Mouse (Mus musculus) neural tube, embryonic 15.5 days (tissue): Measurements from ENCODE around the gene Borcs5. TPM values are rescaled to one million over a fixed set of nuclear protein-coding genes. Genes with fewer than 3 reads are reported as not detected.
"Not testable (repeated sequence)": the region's sequence is repeated elsewhere in the genome, so short reads cannot be mapped to it uniquely, and the experiment has no call there.

ENCODE experiments used
- ATAC-seq: fragments of 200-750 bp; cut with Nextera tagmentation; 2 replicates; pipeline ENCODE4 v1.8.0; 2017; ENCODE audit warnings: mild to moderate bottlenecking, moderate TSS enrichment, moderate library complexity; ENCODE audit not compliant: low FRiP score
- H3K27ac ChIP-seq: fragments of 300-500 bp; sonication (generic); replicated peaks from 2 replicates; pipeline ENCODE4 v1.5.1; 2015; ENCODE audit warnings: mild to moderate bottlenecking, inconsistent platforms
- H3K27me3 ChIP-seq: fragments of 300-500 bp; sonication (generic); replicated peaks from 2 replicates; pipeline ENCODE4 v1.6.1; 2015; ENCODE audit warnings: inconsistent platforms
- H3K36me3 ChIP-seq: fragments of 300-500 bp; sonication (generic); 2 replicates; pipeline ENCODE4 v1.6.1; 2015; ENCODE audit warnings: inconsistent platforms
- H3K4me1 ChIP-seq: fragments of 300-500 bp; sonication (generic); 2 replicates; pipeline ENCODE4 v1.6.1; 2015; ENCODE audit warnings: inconsistent platforms
- H3K4me2 ChIP-seq: fragments of 300-500 bp; sonication (generic); 2 replicates; pipeline ENCODE4 v1.6.1; 2015; ENCODE audit warnings: inconsistent platforms, mild to moderate bottlenecking, moderate library complexity
- H3K4me3 ChIP-seq: fragments of 300-500 bp; sonication (generic); replicated peaks from 2 replicates; pipeline ENCODE4 v1.5.1; 2015; ENCODE audit warnings: mild to moderate bottlenecking, inconsistent platforms
- H3K9ac ChIP-seq: fragments of 300-500 bp; sonication (generic); replicated peaks from 2 replicates; pipeline ENCODE4 v1.6.1; 2015; ENCODE audit warnings: mild to moderate bottlenecking, inconsistent platforms
- H3K9me3 ChIP-seq: fragments of 300-500 bp; sonication (generic); replicated peaks from 2 replicates; pipeline ENCODE4 v1.6.1; 2016; ENCODE audit warnings: inconsistent platforms
- WGBS: fragments of 180-500 bp; shearing (Covaris S2); methylation state at CpG from one replicate; pipeline ENCODE4 v1.1.7; 2015; ENCODE audit warnings: mixed read lengths; 5-methylcytosine and 5-hydroxymethylcytosine counted together
- polyA plus RNA-seq: library from polyadenylated mRNA; unstranded; fragments of >200 nt; fragmentation: Nextera tagmentation; extraction: Ambion mirVana; gene quantifications from 2 replicates; pipeline ENCODE4 v1.2.1, GENCODE M21; 2015

Gene Borcs5
- polyA plus RNA-seq, 1 experiment from 2014 or later, result 44.3 TPM

- not testable (repeated sequence) for ATAC-seq, H3K4me1 ChIP-seq, H3K9me3 ChIP-seq, H3K4me3 ChIP-seq, H3K9ac ChIP-seq, H3K36me3 ChIP-seq, H3K27me3 ChIP-seq, H3K4me2 ChIP-seq, H3K27ac ChIP-seq
- WGBS, result 94% methylated on average over 4 of the region's 4 CpGs
These were observed 40.0 kb downstream of the Borcs5 start for GRCm38 (mm10) chr6:134679330-134679729.

GRCm38 (mm10) chr6:134684354-134684915 lies 45.1 kb downstream of the Borcs5 start:
- Histone ChIP-seq H3K27me3 (no peaks in the 10 kb centered on the region), H3K9ac (no peak overlapping the region), H3K4me1 (peaks cover 6% of the 10 kb centered on the region; the same call in 1 of the 2 replicates), H3K9me3 (no peaks in the 10 kb centered on the region), H3K4me2 (no peak overlapping the region), H3K27ac (no peak overlapping the region), H3K4me3 (no peak overlapping the region), H3K36me3 (peaks cover 8% of the 10 kb centered on the region; the same call in 1 of the 2 replicates)
- WGBS, result 75% methylated on average over 6 of the region's 6 CpGs
- no peak for ATAC-seq

GRCm38 (mm10) chr6:134685040-134685439 lies 45.7 kb downstream of the Borcs5 start:
- Histone ChIP-seq H3K9me3 (no peaks in the 10 kb centered on the region), H3K27me3 (no peaks in the 10 kb centered on the region), H3K27ac (no peak overlapping the region), H3K4me2 (no peak overlapping the region), H3K9ac (no peak overlapping the region), H3K4me3 (no peak overlapping the region), H3K4me1 (peaks cover 6% of the 10 kb centered on the region; the same call in 1 of the 2 replicates), H3K36me3 (peaks cover 8% of the 10 kb centered on the region; the same call in 1 of the 2 replicates)
- ATAC-seq, result peak; percentile 68; the same call in 1 of the 2 replicates
- 47% methylated on average over 2 of the region's 2 CpGs for WGBS

- Histone ChIP-seq H3K4me2 (no peak overlapping the region), H3K27ac (no peak overlapping the region), H3K9me3 (no peaks in the 10 kb centered on the region), H3K9ac (no peak overlapping the region), H3K27me3 (no peaks in the 10 kb centered on the region), H3K4me3 (no peak overlapping the region), H3K4me1 (peaks cover 6% of the 10 kb centered on the region; the same call in 1 of the 2 replicates), H3K36me3 (peaks cover 8% of the 10 kb centered on the region; the same call in 1 of the 2 replicates)
- ATAC-seq, result no peak
- WGBS, result 81% methylated on average over 6 of the region's 6 CpGs
These were observed 46.2 kb downstream of the Borcs5 start for GRCm38 (mm10) chr6:134685515-134685914.

GRCm38 (mm10) chr6:134694498-134694897 lies 55.2 kb downstream of the Borcs5 start:
- Histone ChIP-seq H3K9ac (no peak overlapping the region), H3K4me3 (no peak overlapping the region), H3K9me3 (no peaks in the 10 kb centered on the region), H3K36me3 (no peaks in the 10 kb centered on the region), H3K4me2 (no peak overlapping the region), H3K27me3 (no peaks in the 10 kb centered on the region), H3K27ac (no peak overlapping the region), H3K4me1 (no peaks in the 10 kb centered on the region; the same call in 1 of the 2 replicates)
- WGBS, result 89% methylated on average over 6 of the region's 6 CpGs
- no peak for ATAC-seq

GRCm38 (mm10) chr6:134694988-134695387 lies 55.7 kb downstream of the Borcs5 start:
- ATAC-seq, result no peak
- Histone ChIP-seq H3K36me3 (no peaks in the 10 kb centered on the region), H3K4me1 (no peaks in the 10 kb centered on the region; the same call in 1 of the 2 replicates), H3K4me2 (no peak overlapping the region), H3K27ac (no peak overlapping the region), H3K9ac (no peak overlapping the region), H3K9me3 (no peaks in the 10 kb centered on the region), H3K4me3 (no peak overlapping the region), H3K27me3 (no peaks in the 10 kb centered on the region)
- WGBS, result 93% methylated on average over 3 of the region's 3 CpGs

GRCm38 (mm10) chr6:134695625-134696024 lies 56.3 kb downstream of the Borcs5 start:
- WGBS, result 87% methylated on average over 3 of the region's 3 CpGs
- no peak overlapping the region for H3K27ac ChIP-seq
- no peak for ATAC-seq
- no peak overlapping the region for H3K4me2 ChIP-seq
- H3K4me1 ChIP-seq, result no peaks in the 10 kb centered on the region; the same call in 1 of the 2 replicates
- H3K4me3 ChIP-seq, result no peak overlapping the region
- H3K27me3 ChIP-seq, result no peaks in the 10 kb centered on the region
- H3K9ac ChIP-seq, result no peak overlapping the region
- no peaks in the 10 kb centered on the region for H3K36me3 ChIP-seq
- no peaks in the 10 kb centered on the region for H3K9me3 ChIP-seq

- H3K27me3 ChIP-seq, result no peaks in the 10 kb centered on the region
- H3K4me3 ChIP-seq, result no peak overlapping the region
- ATAC-seq, result no peak
- H3K27ac ChIP-seq, result no peak overlapping the region
- H3K9me3 ChIP-seq, result no peaks in the 10 kb centered on the region
- no peak overlapping the region for H3K9ac ChIP-seq
- no peak overlapping the region for H3K4me2 ChIP-seq
- H3K36me3 ChIP-seq, result no peaks in the 10 kb centered on the region
- WGBS, result 68% methylated on average over 4 of the region's 4 CpGs
- H3K4me1 ChIP-seq, result no peaks in the 10 kb centered on the region; the same call in 1 of the 2 replicates
These were observed 56.8 kb downstream of the Borcs5 start for GRCm38 (mm10) chr6:134696146-134696545.

- no peak overlapping the region for H3K27ac ChIP-seq
- no peak overlapping the region for H3K9ac ChIP-seq
- WGBS, result 88% methylated on average over 2 of the region's 2 CpGs
- H3K4me2 ChIP-seq, result no peak overlapping the region
- no peak overlapping the region for H3K4me3 ChIP-seq
- H3K36me3 ChIP-seq, result no peaks in the 10 kb centered on the region
- H3K27me3 ChIP-seq, result no peaks in the 10 kb centered on the region
- H3K9me3 ChIP-seq, result no peaks in the 10 kb centered on the region
- no peaks in the 10 kb centered on the region; the same call in 1 of the 2 replicates for H3K4me1 ChIP-seq
- ATAC-seq, result no peak
These were observed 57.2 kb downstream of the Borcs5 start for GRCm38 (mm10) chr6:134696554-134696953.

GRCm38 (mm10) chr6:134698243-134698642 lies 58.9 kb downstream of the Borcs5 start:
- no peaks in the 10 kb centered on the region for H3K36me3 ChIP-seq
- whole genome bisulfite sequencing, result 92% methylated on average over 5 of the region's 5 CpGs
- no peak for ATAC-seq

GRCm38 (mm10) chr6:134700451-134701210 lies 61.3 kb downstream of the Borcs5 start:
- 45% methylated on average over 8 of the region's 8 CpGs for WGBS
- ATAC-seq, result no peak; the same call in 1 of the 2 replicates
- Histone ChIP-seq H3K9me3 (no peaks in the 10 kb centered on the region), H3K27me3 (no peaks in the 10 kb centered on the region), H3K9ac (no peak overlapping the region), H3K27ac (no peak overlapping the region), H3K36me3 (peaks cover 4% of the 10 kb centered on the region; the same call in 1 of the 2 replicates), H3K4me1 (no peaks in the 10 kb centered on the region; the same call in 1 of the 2 replicates), H3K4me3 (no peak overlapping the region), H3K4me2 (no peak overlapping the region)

More at GRCm38 (mm10) chr6:134698243-134698642, 58.9 kb downstream of the Borcs5 start:
- Histone ChIP-seq H3K27ac (no peak overlapping the region), H3K4me2 (no peak overlapping the region), H3K4me3 (no peak overlapping the region), H3K4me1 (no peaks in the 10 kb centered on the region; the same call in 1 of the 2 replicates), H3K9ac (no peak overlapping the region), H3K9me3 (no peaks in the 10 kb centered on the region), H3K27me3 (no peaks in the 10 kb centered on the region)

GRCm38 (mm10) chr6:134701211-134701602 lies 61.9 kb downstream of the Borcs5 start:
- Histone ChIP-seq H3K27ac (no peak overlapping the region), H3K9me3 (no peaks in the 10 kb centered on the region), H3K4me1 (no peaks in the 10 kb centered on the region; the same call in 1 of the 2 replicates), H3K27me3 (no peaks in the 10 kb centered on the region), H3K36me3 (peaks cover 4% of the 10 kb centered on the region; the same call in 1 of the 2 replicates), H3K4me3 (no peak overlapping the region), H3K9ac (no peak overlapping the region), H3K4me2 (no peak overlapping the region)
- ATAC-seq, result no peak
- WGBS, result 89% methylated on average over 6 of the region's 6 CpGs
